Mouse (Mus musculus): ENCODE measurements at regions not wholly inside any gene's neighbourhood (a gene's known extent, or its start where the extent isn't known, plus 50 kb on each side); places are given as distances from the start of the nearest gene placed in this dataset.
A peak's percentile ranks its signal among the peaks of the same experiment; 100 is the strongest.
"Not testable (repeated sequence)": the region's sequence is repeated elsewhere in the genome, so short reads cannot be mapped to it uniquely, and the experiment has no call there.

- no peak for DNase-seq
Measured at GRCm38 (mm10) chr1:35878426-35878825, 189.8 kb upstream of the Hs6st1 start.

- peak; percentile 82 for DNase-seq
Measured at GRCm38 (mm10) chr1:35879388-35880093, 188.7 kb upstream of the Hs6st1 start.

GRCm38 (mm10) chr1:35880562-35881265, 187.5 kb upstream of the Hs6st1 start:
- no peak for DNase-seq

- no peak for DNase-seq
Measured at GRCm38 (mm10) chr1:35881521-35881920, 186.7 kb upstream of the Hs6st1 start.

- no peak for DNase-seq
Measured at GRCm38 (mm10) chr1:35882101-35882500, 186.1 kb upstream of the Hs6st1 start.

- DNase-seq, result no peak
Measured at GRCm38 (mm10) chr1:35889731-35890499, 178.3 kb upstream of the Hs6st1 start.

- DNase-seq, result no peak
Measured at GRCm38 (mm10) chr1:35890500-35890900, 177.7 kb upstream of the Hs6st1 start.

- DNase-seq, result no peak
Measured at GRCm38 (mm10) chr1:35899536-35899935, 168.7 kb upstream of the Hs6st1 start.

GRCm38 (mm10) chr1:35904001-35904547, 164.1 kb upstream of the Hs6st1 start:
- DNase-seq, result no peak

GRCm38 (mm10) chr1:35913551-35913950, 154.6 kb upstream of the Hs6st1 start:
- no peak for DNase-seq

GRCm38 (mm10) chr1:35914175-35914574, 154.0 kb upstream of the Hs6st1 start:
- not testable (repeated sequence) for DNase-seq

GRCm38 (mm10) chr1:35915526-35915925, 152.7 kb upstream of the Hs6st1 start:
- DNase-seq, result no peak

GRCm38 (mm10) chr1:35919840-35920734, 148.1 kb upstream of the Hs6st1 start:
- DNase-seq, result no peak

GRCm38 (mm10) chr1:35924796-35925195, 143.4 kb upstream of the Hs6st1 start:
- no peak for DNase-seq

GRCm38 (mm10) chr1:35925301-35925700, 142.9 kb upstream of the Hs6st1 start:
- DNase-seq, result no peak

- DNase-seq, result no peak
Measured at GRCm38 (mm10) chr1:35926191-35927048, 141.8 kb upstream of the Hs6st1 start.

- no peak for DNase-seq
Measured at GRCm38 (mm10) chr1:35927049-35927415, 141.2 kb upstream of the Hs6st1 start.

GRCm38 (mm10) chr1:35930351-35930750, 137.8 kb upstream of the Hs6st1 start:
- DNase-seq, result no peak

- no peak for DNase-seq
Measured at GRCm38 (mm10) chr1:35931056-35931455, 137.1 kb upstream of the Hs6st1 start.

- DNase-seq, result no peak
Measured at GRCm38 (mm10) chr1:35933511-35933910, 134.7 kb upstream of the Hs6st1 start.

- DNase-seq, result peak; percentile 45
Measured at GRCm38 (mm10) chr1:35935099-35935651, 133.0 kb upstream of the Hs6st1 start.

Data from right cerebral cortex, postnatal 25 days (tissue).